ENCODE assay signal across 24 mouse cellular contexts in the genomic region with DNA sequence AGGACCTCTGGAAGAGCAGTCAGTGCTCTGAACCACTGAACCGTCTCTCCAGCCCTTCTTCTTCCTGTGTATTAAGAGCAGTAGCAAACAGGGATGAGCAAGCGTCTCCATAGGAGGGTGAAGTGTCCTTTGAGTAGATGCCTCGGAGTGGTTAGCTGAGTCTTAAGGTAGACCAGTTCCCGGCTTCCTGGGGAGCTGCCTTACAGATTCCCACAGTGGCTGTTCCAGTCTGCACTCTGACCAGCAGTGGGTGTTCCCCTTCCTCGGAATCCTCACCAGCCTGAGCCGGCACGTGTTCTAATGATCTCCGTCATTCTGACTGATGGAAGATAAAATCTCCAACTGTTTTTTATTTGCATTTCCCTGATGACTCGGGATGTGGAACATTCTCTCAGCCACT. TPM values are rescaled to one million over a fixed set of nuclear protein-coding genes. Genes with fewer than 3 reads are reported as not detected.
DNase-seq lines count a peak whose midpoint lies in the region; ATAC-seq and TF ChIP-seq lines count a peak whose summit lies in the region.
"Had no signal": no experiment of that assay in that cellular context is flagged by ENCODE, and none has a peak within 500 bp of the region (broad histone marks: within the 10 kb centered on the region; RNA-seq: fewer than 3 reads in every experiment).

No protein-coding gene starts in this region.

- H3K4me2 ChIP-seq in forebrain, embryonic 12.5 days = no peak overlapping the region
- H3K4me2 ChIP-seq: embryonic facial prominence, embryonic 13.5 days; embryonic facial prominence, embryonic 15.5 days had no signal

- no peaks in the 10 kb centered on the region for H3K36me3 ChIP-seq in forebrain, embryonic 10.5 days (replicated peaks)
- H3K36me3 ChIP-seq in forebrain, embryonic 12.5 days (replicated peaks) = no peaks in the 10 kb centered on the region
- H3K36me3 ChIP-seq in MEL (ENCODE audit: control insufficient read depth in 1 of 2, insufficient read depth in 2 of 2, low read length in 2 of 2) = peaks cover 0 to 8% of the 10 kb centered on the region in 2 experiments; a peak in 1 of 4 replicates
- H3K36me3 ChIP-seq in limb, embryonic 10.5 days = no peaks in the 10 kb centered on the region
- H3K36me3 ChIP-seq: embryonic facial prominence, embryonic 13.5 days; embryonic facial prominence, embryonic 15.5 days; G1E had no signal

- no peak for DNase-seq in forebrain, embryonic 10.5 days (ENCODE audit: extremely low spot score, low spot score)
- no peak for DNase-seq in MEL (ENCODE audit: low read depth, low spot score)
- DNase-seq in NIH3T3 (ENCODE audit: low read depth) = peak; percentile 45
- no peak for DNase-seq in gastrocnemius, adult 8-10 months (ENCODE audit: low spot score in 2 of 2)
- DNase-seq in limb, embryonic 10.5 days (ENCODE audit: low spot score) = no peak
- DNase-seq: adrenal gland, adult 8-10 months; adrenal gland, postnatal 14 days; adrenal gland, postnatal 36 days; cerebellum, adult 18-20 months; cerebellum, adult 8-10 months; cerebellum, adult 9-11 months; cerebellum, postnatal 14 days; cerebellum, postnatal 36 days; embryo, embryonic 11 days had no signal

- whole genome bisulfite sequencing in forebrain, embryonic 10.5 days = 89% methylated on average over 9 of the region's 9 CpGs
- WGBS in forebrain, embryonic 12.5 days = 91% methylated on average over 9 of the region's 9 CpGs
- WGBS in limb, embryonic 10.5 days = 88% methylated on average over 9 of the region's 9 CpGs

- no peak for ATAC-seq in forebrain, embryonic 12.5 days (ENCODE audit: low FRiP score)
- ATAC-seq: activated CD4-positive, CD25-positive, alpha-beta regulatory T cell, adult 4 months; CD4-positive, CD25-positive, alpha-beta regulatory T cell, adult 4 months; forebrain, embryonic 14.5 days; forebrain, embryonic 16.5 days had no signal

- H3K27me3 ChIP-seq in forebrain, embryonic 10.5 days (ENCODE audit: poor library complexity, severe bottlenecking) = peaks cover 4% of the 10 kb centered on the region; the same call in 1 of the 2 replicates
- no peaks in the 10 kb centered on the region for H3K27me3 ChIP-seq in forebrain, embryonic 12.5 days
- no peaks in the 10 kb centered on the region for H3K27me3 ChIP-seq in MEL (ENCODE audit: control insufficient read depth in 1 of 2, insufficient read depth in 2 of 2, low read length in 2 of 2)
- H3K27me3 ChIP-seq in limb, embryonic 10.5 days (ENCODE audit: low read depth, poor library complexity, severe bottlenecking) = no peaks in the 10 kb centered on the region
- H3K27me3 ChIP-seq: CH12.LX; embryonic facial prominence, embryonic 13.5 days; embryonic facial prominence, embryonic 15.5 days had no signal

- no peaks in the 10 kb centered on the region; the same call in 1 of the 2 replicates for H3K9me3 ChIP-seq in forebrain, embryonic 10.5 days
- no peaks in the 10 kb centered on the region for H3K9me3 ChIP-seq in forebrain, embryonic 12.5 days
- H3K9me3 ChIP-seq in MEL (replicated peaks; ENCODE audit: insufficient read depth, low read length) = no peaks in the 10 kb centered on the region
- H3K9me3 ChIP-seq in limb, embryonic 10.5 days (replicated peaks) = no peaks in the 10 kb centered on the region
- H3K9me3 ChIP-seq: embryonic facial prominence, embryonic 13.5 days; embryonic facial prominence, embryonic 15.5 days had no signal

- peak overlapping the region; percentile 70; the same call in 1 of the 2 replicates for H3K27ac ChIP-seq in forebrain, embryonic 10.5 days
- H3K27ac ChIP-seq in forebrain, embryonic 12.5 days = no peak overlapping the region
- no peak overlapping the region for H3K27ac ChIP-seq in MEL (ENCODE audit: control insufficient read depth, low read depth, low read length)
- H3K27ac ChIP-seq in limb, embryonic 10.5 days = no peak overlapping the region
- H3K27ac ChIP-seq: embryonic facial prominence, embryonic 13.5 days; embryonic facial prominence, embryonic 15.5 days had no signal

- no peak overlapping the region for H3K4me3 ChIP-seq in forebrain, embryonic 10.5 days
- H3K4me3 ChIP-seq in forebrain, embryonic 12.5 days (replicated peaks) = no peak overlapping the region
- H3K4me3 ChIP-seq in MEL (ENCODE audit: control insufficient read depth in 1 of 2, insufficient read depth in 1 of 2, low read depth in 2 of 2, low read length in 2 of 2) = no peak overlapping the region
- H3K4me3 ChIP-seq in limb, embryonic 10.5 days = no peak overlapping the region
- H3K4me3 ChIP-seq: embryonic facial prominence, embryonic 13.5 days; embryonic facial prominence, embryonic 15.5 days; erythroblast, embryonic 14.5 days had no signal

- H3K79me2 ChIP-seq in MEL (ENCODE audit: control insufficient read depth, insufficient read depth, low read length, poor library complexity) = no peaks in the 10 kb centered on the region

- TF ChIP-seq RAD21 in MEL (IDR thresholded peaks at IDR 0.05; ENCODE audit: low read depth, low read length) = no peak

- no peak for TF ChIP-seq CTCF in MEL (IDR thresholded peaks at IDR 0.05 in 2 of 3, conservative IDR thresholded peaks at IDR 0.05 in 1 of 3; ENCODE audit: control insufficient read depth in 1 of 3, insufficient read depth in 1 of 3, low read depth in 2 of 3, low read length in 3 of 3, poor library complexity in 1 of 3, severe bottlenecking in 1 of 3)

- no peak for TF ChIP-seq EP300 in MEL (IDR thresholded peaks at IDR 0.05; ENCODE audit: low read depth in 1 of 2, low read length in 2 of 2)

- peaks cover 63% of the 10 kb centered on the region for H3K4me1 ChIP-seq in forebrain, embryonic 10.5 days
- peaks cover 18% of the 10 kb centered on the region for H3K4me1 ChIP-seq in forebrain, embryonic 12.5 days
- peaks cover 0 to 15% of the 10 kb centered on the region in 2 experiments; a peak in 3 of 4 replicates for H3K4me1 ChIP-seq in MEL (ENCODE audit: control insufficient read depth in 1 of 2, insufficient read depth in 2 of 2, low read length in 2 of 2)
- H3K4me1 ChIP-seq in limb, embryonic 10.5 days = peaks cover 17% of the 10 kb centered on the region

- TF ChIP-seq POLR2A in MEL (IDR thresholded peaks at IDR 0.05; ENCODE audit: control insufficient read depth in 1 of 2, insufficient read depth in 1 of 2, low read depth in 1 of 2, low read length in 2 of 2, poor library complexity in 1 of 2) = no peak

- no peak overlapping the region for H3K9ac ChIP-seq in forebrain, embryonic 12.5 days
- no peak overlapping the region for H3K9ac ChIP-seq in MEL (ENCODE audit: control insufficient read depth, low read depth, low read length, poor library complexity, severe bottlenecking)
- H3K9ac ChIP-seq: embryonic facial prominence, embryonic 13.5 days; embryonic facial prominence, embryonic 15.5 days had no signal

TF ChIP-seq in MEL, 35 proteins besides CTCF, POLR2A, EP300 and RAD21:
- TF ChIP-seq ZNF384 (IDR thresholded peaks at IDR 0.05; ENCODE audit: low read depth, low read length) (no peak), ZKSCAN1 (IDR thresholded peaks at IDR 0.05; ENCODE audit: low read depth, low read length) (no peak), JUND (IDR thresholded peaks at IDR 0.05; ENCODE audit: low read depth, low read length) (no peak), SIN3A (IDR thresholded peaks at IDR 0.05; ENCODE audit: low read length) (no peak), TBP (IDR thresholded peaks at IDR 0.05; ENCODE audit: low read depth, low read length) (0 out of 2 replicates have a peak, but pooled peaks have one; percentile 24)

RNA-seq across cellular contexts. Expression of gene Txnrd1, which starts 17.3 kb away (rescaled TPM):
- 196 and 200 TPM in 2 replicates for polyA plus RNA-seq in forebrain, embryonic 10.5 days (2016; fragmentation: Nextera tagmentation; extraction: Ambion mirVana)
- polyA plus RNA-seq in forebrain, embryonic 12.5 days (2016; fragmentation: Nextera tagmentation; extraction: Ambion mirVana) = 183 and 206 TPM in 2 replicates
- total RNA-seq in MEL (2012; rRNA removed) = 91.6 and 102 TPM in 2 replicates
- polyA plus RNA-seq in MEL (2012; ENCODE audit: insufficient read depth in 1 of 2, insufficient read length in 2 of 2, low read depth in 1 of 2, low replicate concordance in 2 of 2, missing spikeins in 1 of 2) = 100 to 1,000 TPM in 1 of 2 experiments, not detected in 1; 127 TPM
- total RNA-seq in gastrocnemius, adult 8-10 months (2022) = 10 to 100 TPM; 56.7 to 79.1 (median 63.5) TPM
- polyA plus RNA-seq in limb, embryonic 10.5 days (2016; fragmentation: Nextera tagmentation; extraction: Ambion mirVana) = 168 and 183 TPM in 2 replicates

RNA-seq across cellular contexts. Expression of gene Eid3, which starts 50.0 kb away (rescaled TPM):
- polyA plus RNA-seq in forebrain, embryonic 10.5 days (2016; fragmentation: Nextera tagmentation; extraction: Ambion mirVana) = 0.57 and 0.66 TPM in 2 replicates
- 0.90 and 1.2 TPM in 2 replicates for polyA plus RNA-seq in forebrain, embryonic 12.5 days (2016; fragmentation: Nextera tagmentation; extraction: Ambion mirVana)
- 1.2 and 1.3 TPM in 2 replicates for total RNA-seq in MEL (2012; rRNA removed)
- polyA plus RNA-seq in MEL (2012; ENCODE audit: insufficient read depth in 1 of 2, insufficient read length in 2 of 2, low read depth in 1 of 2, low replicate concordance in 2 of 2, missing spikeins in 1 of 2) = 1 to 10 TPM in 1 of 2 experiments, not detected in 1; 1.2 TPM
- 1 to 10 TPM in 2 of 4 experiments, under 1 TPM in 2; 0.63 to 1.1 (median 1.0) TPM for total RNA-seq in gastrocnemius, adult 8-10 months (2022)
- polyA plus RNA-seq in limb, embryonic 10.5 days (2016; fragmentation: Nextera tagmentation; extraction: Ambion mirVana) = 0.56 and 0.63 TPM in 2 replicates

RNA-seq across cellular contexts. Expression of gene Nfyb, which starts 52.5 kb away (rescaled TPM):
- polyA plus RNA-seq in forebrain, embryonic 10.5 days (2016; fragmentation: Nextera tagmentation; extraction: Ambion mirVana) = 63.8 and 64.3 TPM in 2 replicates
- polyA plus RNA-seq in forebrain, embryonic 12.5 days (2016; fragmentation: Nextera tagmentation; extraction: Ambion mirVana) = 68.7 and 72.8 TPM in 2 replicates
- 27.3 and 32.6 TPM in 2 replicates for total RNA-seq in MEL (2012; rRNA removed)
- 10 to 100 TPM in 1 of 2 experiments, not detected in 1; 38.3 TPM for polyA plus RNA-seq in MEL (2012; ENCODE audit: insufficient read depth in 1 of 2, insufficient read length in 2 of 2, low read depth in 1 of 2, low replicate concordance in 2 of 2, missing spikeins in 1 of 2)
- 10 to 100 TPM; 31.3 to 42.5 (median 39.8) TPM for total RNA-seq in gastrocnemius, adult 8-10 months (2022)
- 56.8 and 64.1 TPM in 2 replicates for polyA plus RNA-seq in limb, embryonic 10.5 days (2016; fragmentation: Nextera tagmentation; extraction: Ambion mirVana)
